Mouse (Mus musculus) erythroblast, embryonic 14.5 days (primary cell): ENCODE measurements around the gene Bmf. TPM values are rescaled to one million over a fixed set of nuclear protein-coding genes. Genes with fewer than 3 reads are reported as not detected.

Source experiments
- H3K27me3 ChIP-seq: 2 replicates; pipeline ENCODE4 v1.6.1; 2012; ENCODE audit warnings: inconsistent platforms; ENCODE audit not compliant: control insufficient read depth
- H3K36me3 ChIP-seq: 2 replicates; pipeline ENCODE4 v1.6.1; 2012; ENCODE audit warnings: mild to moderate bottlenecking, inconsistent platforms; ENCODE audit not compliant: control insufficient read depth
- H3K4me1 ChIP-seq: 2 replicates; pipeline ENCODE4 v1.6.1; 2012; ENCODE audit warnings: inconsistent platforms; ENCODE audit not compliant: control insufficient read depth
- H3K4me3 ChIP-seq: replicated peaks from 2 replicates; pipeline ENCODE3; 2012; ENCODE audit warnings: moderate library complexity, mild to moderate bottlenecking, inconsistent platforms
- H3K9me3 ChIP-seq: 2 replicates; pipeline ENCODE4 v1.6.1; 2012; ENCODE audit warnings: low read length, inconsistent platforms, mixed read lengths; ENCODE audit not compliant: control insufficient read depth
- GATA1 ChIP-seq: IDR thresholded peaks from 2 replicates; pipeline ENCODE4 v1.6.1; 2012; ENCODE audit warnings: low read length, inconsistent platforms, mixed read lengths
- TAL1 ChIP-seq: IDR thresholded peaks from 3 replicates; pipeline ENCODE4 v1.6.1; 2012; ENCODE audit warnings: low read length, inconsistent platforms, mixed read lengths
- polyA plus RNA-seq: library from polyadenylated mRNA; stranded (reverse); fragments of >175 nt; gene quantifications from 2 replicates; pipeline ENCODE4 v1.2.3, GENCODE M21; 2012

Bmf gene
- polyA plus RNA-seq, 1 experiment: 0.18 TPM

- no peaks in the 10 kb centered on the region for H3K27me3 ChIP-seq
- H3K36me3 ChIP-seq: no peaks in the 10 kb centered on the region
- H3K9me3 ChIP-seq: no peaks in the 10 kb centered on the region
- TF ChIP-seq TAL1 (no peak), GATA1 (no peak)
- no peak overlapping the region for H3K4me3 ChIP-seq
- no peaks in the 10 kb centered on the region for H3K4me1 ChIP-seq
These were observed 39.6 kb downstream of the Bmf start for GRCm38 (mm10) chr2:118509688-118510446.

GRCm38 (mm10) chr2:118507126-118507525 is 42.4 kb downstream of the Bmf start:
- Histone ChIP-seq H3K4me1 (no peaks in the 10 kb centered on the region), H3K36me3 (no peaks in the 10 kb centered on the region), H3K4me3 (no peak overlapping the region), H3K27me3 (no peaks in the 10 kb centered on the region), H3K9me3 (no peaks in the 10 kb centered on the region)
- TF ChIP-seq TAL1 (no peak), GATA1 (no peak)

GRCm38 (mm10) chr2:118500191-118500590 is 49.3 kb downstream of the Bmf start:
- Histone ChIP-seq H3K4me3 (no peak overlapping the region), H3K36me3 (no peaks in the 10 kb centered on the region), H3K4me1 (no peaks in the 10 kb centered on the region), H3K27me3 (no peaks in the 10 kb centered on the region), H3K9me3 (no peaks in the 10 kb centered on the region)
- TF ChIP-seq TAL1 (no peak), GATA1 (no peak)

GRCm38 (mm10) chr2:118499135-118499961 is 50.1 kb downstream of the Bmf start:
- H3K36me3 ChIP-seq: no peaks in the 10 kb centered on the region

GRCm38 (mm10) chr2:118498476-118498875 is 51.0 kb downstream of the Bmf start:
- no peaks in the 10 kb centered on the region for H3K36me3 ChIP-seq
- H3K4me1 ChIP-seq: no peaks in the 10 kb centered on the region
- no peaks in the 10 kb centered on the region for H3K27me3 ChIP-seq
- TF ChIP-seq GATA1: no peak
- no peak for TF ChIP-seq TAL1
- no peaks in the 10 kb centered on the region for H3K9me3 ChIP-seq
- H3K4me3 ChIP-seq: no peak overlapping the region

More at GRCm38 (mm10) chr2:118499135-118499961, 50.1 kb downstream of the Bmf start:
- H3K4me3 ChIP-seq: no peak overlapping the region
- H3K4me1 ChIP-seq: no peaks in the 10 kb centered on the region
- no peaks in the 10 kb centered on the region for H3K9me3 ChIP-seq
- H3K27me3 ChIP-seq: no peaks in the 10 kb centered on the region
- TF ChIP-seq GATA1: no peak
- no peak for TF ChIP-seq TAL1

- no peaks in the 10 kb centered on the region for H3K9me3 ChIP-seq
These were observed 51.6 kb downstream of the Bmf start for GRCm38 (mm10) chr2:118497890-118498289.

GRCm38 (mm10) chr2:118495024-118495423 is 54.5 kb downstream of the Bmf start:
- no peak for TF ChIP-seq GATA1
- H3K9me3 ChIP-seq: no peaks in the 10 kb centered on the region
- no peaks in the 10 kb centered on the region for H3K27me3 ChIP-seq

More at GRCm38 (mm10) chr2:118497890-118498289, 51.6 kb downstream of the Bmf start:
- Histone ChIP-seq H3K27me3 (no peaks in the 10 kb centered on the region), H3K4me3 (no peak overlapping the region), H3K4me1 (no peaks in the 10 kb centered on the region), H3K36me3 (no peaks in the 10 kb centered on the region)
- no peak for TF ChIP-seq GATA1
- TF ChIP-seq TAL1: no peak

GRCm38 (mm10) chr2:118491741-118492395 is 57.6 kb downstream of the Bmf start:
- TF ChIP-seq GATA1 (no peak), TAL1 (no peak)
- H3K4me1 ChIP-seq: peaks cover 3% of the 10 kb centered on the region; the same call in 1 of the 2 replicates
- no peaks in the 10 kb centered on the region for H3K27me3 ChIP-seq
- no peaks in the 10 kb centered on the region for H3K36me3 ChIP-seq
- no peak overlapping the region for H3K4me3 ChIP-seq
- H3K9me3 ChIP-seq: no peaks in the 10 kb centered on the region

More at GRCm38 (mm10) chr2:118495024-118495423, 54.5 kb downstream of the Bmf start:
- H3K4me1 ChIP-seq: no peaks in the 10 kb centered on the region
- H3K4me3 ChIP-seq: no peak overlapping the region
- no peaks in the 10 kb centered on the region for H3K36me3 ChIP-seq
